Mouse (Mus musculus): ENCODE results near the gene Cenpu.

- no peak for TF ChIP-seq CTCF (IDR thresholded peaks at IDR 0.05; ENCODE audit: low read depth, low read length)
- no peak for TF ChIP-seq EP300 (IDR thresholded peaks at IDR 0.05; ENCODE audit: insufficient read depth, low read depth, low read length)
- no peak for TF ChIP-seq POLR2A (IDR thresholded peaks at IDR 0.05; ENCODE audit: insufficient read depth, low read length)
Observed at GRCm38 (mm10) chr8:46611557-46611956, 59.7 kb downstream of the Cenpu start.
